Mouse (Mus musculus) stomach, postnatal 0 days (tissue): ENCODE results near the gene Foxn1. TPM values are rescaled to one million over a fixed set of nuclear protein-coding genes. Genes with fewer than 3 reads are reported as not detected.

Source experiments
- ATAC-seq: fragments of 200-750 bp; cut with Nextera tagmentation; 2 replicates; pipeline ENCODE4 v1.8.0; 2017; ENCODE audit not compliant: low FRiP score, low TSS enrichment
- DNase-seq: peaks from one replicate; pipeline ENCODE4 v3.0.0-alpha.2; 2016; ENCODE audit warnings: low spot score
- H3K27ac ChIP-seq: fragments of 300-500 bp; sonication (generic); replicated peaks from 2 replicates; pipeline ENCODE4 v1.5.1; 2014; ENCODE audit warnings: mild to moderate bottlenecking, control low read depth
- H3K27me3 ChIP-seq: fragments of 300-500 bp; sonication (generic); 2 replicates; pipeline ENCODE4 v1.6.1; 2014; ENCODE audit warnings: low read length; ENCODE audit not compliant: control insufficient read depth, insufficient read depth
- H3K36me3 ChIP-seq: fragments of 300-500 bp; sonication (generic); 2 replicates; pipeline ENCODE4 v1.6.1; 2014; ENCODE audit warnings: low read length, mixed read lengths; ENCODE audit not compliant: control insufficient read depth, insufficient read depth
- H3K4me1 ChIP-seq: fragments of 300-500 bp; sonication (generic); replicated peaks from 2 replicates; pipeline ENCODE4 v1.6.1; 2014; ENCODE audit warnings: antibody characterized with exemption; ENCODE audit not compliant: control insufficient read depth, insufficient read depth
- H3K4me2 ChIP-seq: fragments of 300-500 bp; sonication (generic); replicated peaks from 2 replicates; pipeline ENCODE4 v1.6.1; 2014; ENCODE audit warnings: low read depth, mild to moderate bottlenecking, control low read depth, moderate library complexity
- H3K4me3 ChIP-seq: fragments of 300-500 bp; sonication (generic); 2 replicates; pipeline ENCODE4 v1.5.1; 2014; ENCODE audit warnings: low read depth, low read length, control low read depth
- H3K9ac ChIP-seq: fragments of 300-500 bp; sonication (generic); 2 replicates; pipeline ENCODE4 v1.6.1; 2014; ENCODE audit warnings: mild to moderate bottlenecking, low read length, control low read depth, mixed read lengths
- H3K9me3 ChIP-seq: fragments of 300-500 bp; sonication (generic); 2 replicates; pipeline ENCODE4 v1.6.1; 2016; ENCODE audit warnings: low read length; ENCODE audit not compliant: control insufficient read depth
- CTCF ChIP-seq: IDR thresholded peaks from 2 replicates; pipeline ENCODE4 v1.5.1; 2016; ENCODE audit warnings: antibody characterized with exemption, low read depth, mild to moderate bottlenecking, moderate library complexity
- EP300 ChIP-seq: optimal IDR thresholded peaks from 2 replicates; pipeline ENCODE3; 2016; ENCODE audit warnings: antibody characterized with exemption
- WGBS: fragments of 180-500 bp; shearing (Covaris S2); extraction: QIAGEN DNeasy Blood & Tissue Kit; methylation state at CpG from one replicate; pipeline ENCODE4 v1.1.7; 2014; 5-methylcytosine and 5-hydroxymethylcytosine counted together
- polyA plus RNA-seq: library from polyadenylated mRNA; unstranded; fragments of >200 nt; fragmentation: Nextera tagmentation; extraction: Ambion mirVana; gene quantifications from 2 replicates; pipeline ENCODE4 v1.2.1, GENCODE M21; 2015

Foxn1 gene
- polyA plus RNA-seq, 1 experiment from 2014 or later: 1.9 TPM

- WGBS: 95% methylated on average over 8 of the region's 8 CpGs
- H3K27ac ChIP-seq: no peak overlapping the region
- TF ChIP-seq CTCF: no peak
- no peak for TF ChIP-seq EP300
- no peak overlapping the region for H3K9ac ChIP-seq
- H3K4me2 ChIP-seq: no peak overlapping the region
- no peaks in the 10 kb centered on the region for H3K4me1 ChIP-seq
- no peaks in the 10 kb centered on the region for H3K27me3 ChIP-seq
- ATAC-seq: no peak
- DNase-seq: no peak
- no peak overlapping the region for H3K4me3 ChIP-seq
- peaks cover 9% of the 10 kb centered on the region for H3K36me3 ChIP-seq
- H3K9me3 ChIP-seq: no peaks in the 10 kb centered on the region
Measured at GRCm38 (mm10) chr11:78337040-78337439, 49.3 kb downstream of the Foxn1 start.

- Histone ChIP-seq H3K27ac (no peak overlapping the region), H3K9ac (no peak overlapping the region), H3K4me2 (no peak overlapping the region), H3K4me1 (peaks cover 2% of the 10 kb centered on the region; the same call in 1 of the 2 replicates), H3K9me3 (no peaks in the 10 kb centered on the region), H3K36me3 (peaks cover 4% of the 10 kb centered on the region), H3K27me3 (no peaks in the 10 kb centered on the region), H3K4me3 (no peak overlapping the region)
- WGBS: 88% methylated on average over 5 of the region's 5 CpGs
- no peak for TF ChIP-seq CTCF
- no peak for TF ChIP-seq EP300
- no peak for ATAC-seq
- no peak for DNase-seq
Measured at GRCm38 (mm10) chr11:78333992-78334391, 52.4 kb downstream of the Foxn1 start.

DNA sequence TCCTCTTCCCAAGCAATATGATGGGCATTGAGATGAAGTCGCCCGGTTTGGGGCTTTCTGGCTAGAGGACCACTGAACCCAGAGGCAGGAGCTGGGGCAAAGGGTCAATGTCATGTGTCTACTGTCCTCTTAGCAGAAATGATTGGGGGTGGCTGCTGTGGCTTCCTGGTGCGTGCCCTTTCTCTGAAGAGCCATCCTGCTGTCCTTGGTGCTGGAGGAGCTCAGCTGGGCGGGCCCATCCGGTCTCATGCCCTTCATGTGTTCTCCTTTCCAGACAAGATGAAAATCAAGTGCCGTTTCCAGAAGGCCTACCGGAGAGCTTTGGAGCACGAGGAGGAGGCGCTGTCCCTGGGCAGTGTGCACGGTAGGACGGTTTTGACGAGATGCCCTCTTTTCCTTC lies 53.7 kb downstream of the Foxn1 start:
- TF ChIP-seq EP300 (no peak), CTCF (no peak)
- H3K4me1 ChIP-seq: peaks cover 5% of the 10 kb centered on the region; the same call in 1 of the 2 replicates
- no peak overlapping the region for H3K4me2 ChIP-seq
- peaks cover 4% of the 10 kb centered on the region for H3K36me3 ChIP-seq
- no peak overlapping the region for H3K4me3 ChIP-seq
- no peaks in the 10 kb centered on the region for H3K27me3 ChIP-seq
- no peak for DNase-seq
- no peak for ATAC-seq
- no peak overlapping the region for H3K27ac ChIP-seq
- 96% methylated on average over 12 of the region's 12 CpGs for WGBS
- H3K9ac ChIP-seq: no peak overlapping the region
- no peaks in the 10 kb centered on the region for H3K9me3 ChIP-seq

- peak overlapping the region; percentile 86 for H3K9ac ChIP-seq
- no peaks in the 10 kb centered on the region for H3K27me3 ChIP-seq
- ATAC-seq (peak; percentile 60), DNase-seq (no peak)
- WGBS: under 1% methylated on average over 39 of the region's 41 CpGs
- no peaks in the 10 kb centered on the region for H3K9me3 ChIP-seq
- 0 out of 2 replicates have a peak, but pooled peaks cover under 1% of the 10 kb centered on the region for H3K36me3 ChIP-seq
- TF ChIP-seq EP300 (no peak), CTCF (no peak)
- peak overlapping the region; percentile 87 for H3K4me3 ChIP-seq
- no peak overlapping the region for H3K27ac ChIP-seq
- H3K4me2 ChIP-seq: peak overlapping the region; percentile 97
- peaks cover 5% of the 10 kb centered on the region; the same call in 1 of the 2 replicates for H3K4me1 ChIP-seq
Measured at GRCm38 (mm10) chr11:78328512-78329056, 57.8 kb downstream of the Foxn1 start.

DNA sequence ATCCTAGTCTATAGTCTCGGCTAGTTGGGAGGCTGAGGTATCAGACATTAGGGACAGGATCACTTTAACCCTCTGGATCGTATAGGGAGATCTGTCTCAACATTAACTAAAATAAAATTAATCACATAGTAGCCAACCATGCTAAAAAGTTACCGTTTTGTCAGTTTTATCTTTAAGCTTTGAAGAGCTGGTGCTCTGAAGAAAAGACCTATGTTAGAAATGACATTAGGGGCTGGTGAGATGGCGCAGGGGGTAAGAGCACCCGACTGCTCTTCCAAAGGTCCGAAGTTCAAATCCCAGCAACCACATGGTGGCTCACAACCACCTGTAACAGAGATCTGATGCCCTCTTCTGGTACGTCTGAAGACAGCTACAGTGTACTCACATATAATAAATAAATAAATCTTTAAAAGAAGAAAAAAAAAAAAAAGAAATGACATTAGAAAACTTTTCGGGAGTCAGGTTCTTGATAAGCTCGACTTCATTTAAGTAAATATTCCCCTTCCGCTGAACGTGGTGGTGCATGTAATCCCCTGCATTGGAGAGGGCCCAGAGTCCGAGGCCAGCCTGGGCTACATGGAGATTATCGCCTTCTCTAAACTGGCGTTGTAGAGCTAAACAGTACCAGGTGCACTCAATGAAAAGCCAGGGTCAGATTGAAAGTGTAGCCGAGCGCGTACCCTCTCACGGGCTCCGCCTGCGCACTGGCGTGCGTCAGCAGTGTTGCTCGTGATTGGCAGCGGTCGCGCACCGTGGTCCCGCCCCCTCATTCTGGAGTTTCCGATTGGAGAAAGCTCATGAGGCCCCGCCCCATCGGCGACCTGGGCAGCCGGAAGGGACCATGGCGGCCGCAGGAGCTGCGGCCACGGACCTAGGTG lies 58.5 kb downstream of the Foxn1 start, which contains the start of gene Pigs:
TSS of gene Pigs (plus strand) at position 782 of the 878 bp plus-strand sequence.
- H3K9ac ChIP-seq: peak within 1 kb of the TSS; percentile 86
- H3K4me2 ChIP-seq: peak within 1 kb of the TSS; percentile 97
- peak within 1 kb of the TSS; percentile 87 for H3K4me3 ChIP-seq
- no peaks in the 10 kb centered on the region for H3K9me3 ChIP-seq
- H3K27me3 ChIP-seq: no peaks in the 10 kb centered on the region
- DNase-seq (peak; percentile 98), ATAC-seq (peak; percentile 96)
- TF ChIP-seq EP300 (no peak), CTCF (peak; percentile 44)
- H3K36me3 ChIP-seq: no peaks in the 10 kb centered on the region
- WGBS: 10% methylated on average over 37 of the region's 37 CpGs
- peaks cover 5% of the 10 kb centered on the region; the same call in 1 of the 2 replicates for H3K4me1 ChIP-seq
- H3K27ac ChIP-seq: peak within 1 kb of the TSS; percentile 56; the same call in 1 of the 2 replicates

DNA sequence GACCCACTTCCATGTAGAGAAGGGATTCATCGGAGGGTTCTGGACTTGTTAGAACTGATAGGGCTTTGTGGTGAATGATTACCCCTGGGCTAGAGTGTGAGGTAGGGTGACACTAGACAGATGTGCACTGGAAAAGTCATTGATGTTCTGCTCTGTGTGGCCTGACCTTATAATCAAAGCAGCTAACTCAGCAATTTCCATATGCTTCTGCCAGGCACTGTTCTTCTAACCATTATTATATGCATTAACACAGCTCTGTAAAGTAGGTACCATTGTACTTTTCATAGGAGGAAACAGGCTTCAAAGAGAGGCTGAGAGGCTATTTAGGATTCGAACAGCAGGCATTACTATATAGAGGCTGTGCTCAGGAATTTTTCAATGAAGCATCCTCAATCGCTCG lies 59.1 kb downstream of the Foxn1 start:
- H3K36me3 ChIP-seq: no peaks in the 10 kb centered on the region
- no peaks in the 10 kb centered on the region for H3K9me3 ChIP-seq
- DNase-seq (no peak), ATAC-seq (no peak)
- no peak overlapping the region for H3K9ac ChIP-seq
- H3K4me2 ChIP-seq: no peak overlapping the region
- TF ChIP-seq EP300: no peak
- no peak for TF ChIP-seq CTCF
- H3K27me3 ChIP-seq: no peaks in the 10 kb centered on the region
- no peak overlapping the region for H3K4me3 ChIP-seq
- H3K4me1 ChIP-seq: peaks cover 5% of the 10 kb centered on the region; the same call in 1 of the 2 replicates
- H3K27ac ChIP-seq: no peak overlapping the region
- 90% methylated on average over 4 of the region's 4 CpGs for WGBS
